Mouse (Mus musculus): ENCODE measurements around the gene Trim3.

GRCm38 (mm10) chr7:105635726-105636125 lies 2.4 kb upstream of the Trim3 start:
- TF ChIP-seq CTCF (IDR thresholded peaks at IDR 0.05; ENCODE audit: borderline replicate concordance, control insufficient read depth, extremely low read depth, insufficient read depth, low read length, poor library complexity), result no peak
- TF ChIP-seq POLR2A (IDR thresholded peaks at IDR 0.05; ENCODE audit: control insufficient read depth, extremely low read depth, insufficient read depth, low read length, poor library complexity), result no peak
